Mouse (Mus musculus): ENCODE measurements around the gene Pdgfra.

- no peak for TF ChIP-seq POLR2A (IDR thresholded peaks at IDR 0.05; ENCODE audit: low read depth, low read length)
- TF ChIP-seq CTCF (IDR thresholded peaks at IDR 0.05; ENCODE audit: borderline replicate concordance, insufficient read depth, low read length) = no peak
Measured at GRCm38 (mm10) chr5:75207905-75208304, 55.8 kb downstream of the Pdgfra start.

Measured in embryonic fibroblast, embryonic 13.5 days (primary cell).